Mouse (Mus musculus) urinary bladder, postnatal 4 days (tissue): Measurements from ENCODE around the gene Sem1.
"Not testable (repeated sequence)": the region's sequence is repeated elsewhere in the genome, so short reads cannot be mapped to it uniquely, and the experiment has no call there.

Experiments used
- DNase-seq, 2 experiments: peaks; one replicate each; pipeline ENCODE4 v3.0.0; 2021 to 2022; ENCODE audit warnings: low spot score in 2 of 2

Gene Sem1

GRCm38 (mm10) chr6:6578304-6579149 lies at the start of gene Sem1:
Sem1 (minus strand) TSS chr6:6578663.
- DNase-seq: peak; percentile 82 to 87

- peak in 1 of 2 experiments; percentile 21 for DNase-seq
Measured at GRCm38 (mm10) chr6:6622846-6623749, 44.6 kb upstream of the Sem1 start.

GRCm38 (mm10) chr6:6603561-6604544 lies 25.4 kb upstream of the Sem1 start:
- DNase-seq: no peak

- DNase-seq: no peak
Measured at GRCm38 (mm10) chr6:6586313-6586712, 7.8 kb upstream of the Sem1 start.

- DNase-seq: no peak
Measured at GRCm38 (mm10) chr6:6581849-6582248, 3.4 kb upstream of the Sem1 start.

GRCm38 (mm10) chr6:6577741-6578284 lies 650 bp downstream of the Sem1 start:
- DNase-seq: no peak

GRCm38 (mm10) chr6:6577291-6577690 lies 1.2 kb downstream of the Sem1 start:
- DNase-seq: no peak

- no peak for DNase-seq
Measured at GRCm38 (mm10) chr6:6575796-6576195, 2.7 kb downstream of the Sem1 start.

- DNase-seq: no peak
Measured at GRCm38 (mm10) chr6:6568436-6568835, 10.0 kb downstream of the Sem1 start.

GRCm38 (mm10) chr6:6563691-6564090 lies 14.8 kb downstream of the Sem1 start:
- DNase-seq: no peak

GRCm38 (mm10) chr6:6562716-6563115 lies 15.7 kb downstream of the Sem1 start:
- no peak for DNase-seq

GRCm38 (mm10) chr6:6557647-6558046 lies 20.8 kb downstream of the Sem1 start:
- no peak for DNase-seq

GRCm38 (mm10) chr6:6552006-6552405 lies 26.5 kb downstream of the Sem1 start:
- no peak for DNase-seq

- no peak for DNase-seq
Measured at GRCm38 (mm10) chr6:6547997-6548396, 30.5 kb downstream of the Sem1 start.

- DNase-seq: no peak
Measured at GRCm38 (mm10) chr6:6544255-6544645, 34.2 kb downstream of the Sem1 start.

- no peak for DNase-seq
Measured at GRCm38 (mm10) chr6:6543606-6544254, 34.7 kb downstream of the Sem1 start.

- no peak for DNase-seq
Measured at GRCm38 (mm10) chr6:6542133-6542532, 36.3 kb downstream of the Sem1 start.

GRCm38 (mm10) chr6:6536781-6537466 lies 41.5 kb downstream of the Sem1 start:
- no peak for DNase-seq

GRCm38 (mm10) chr6:6536359-6536758 lies 42.1 kb downstream of the Sem1 start:
- not testable (repeated sequence) for DNase-seq
